Mouse (Mus musculus): ENCODE data around the gene Dhx15. TPM values are rescaled to one million over a fixed set of nuclear protein-coding genes. Genes with fewer than 3 reads are reported as not detected.
A peak's percentile ranks its signal among the peaks of the same experiment; 100 is the strongest.

Gene Dhx15
- polyA plus RNA-seq, 1 experiment from 2014 or later: 199 TPM

DNA sequence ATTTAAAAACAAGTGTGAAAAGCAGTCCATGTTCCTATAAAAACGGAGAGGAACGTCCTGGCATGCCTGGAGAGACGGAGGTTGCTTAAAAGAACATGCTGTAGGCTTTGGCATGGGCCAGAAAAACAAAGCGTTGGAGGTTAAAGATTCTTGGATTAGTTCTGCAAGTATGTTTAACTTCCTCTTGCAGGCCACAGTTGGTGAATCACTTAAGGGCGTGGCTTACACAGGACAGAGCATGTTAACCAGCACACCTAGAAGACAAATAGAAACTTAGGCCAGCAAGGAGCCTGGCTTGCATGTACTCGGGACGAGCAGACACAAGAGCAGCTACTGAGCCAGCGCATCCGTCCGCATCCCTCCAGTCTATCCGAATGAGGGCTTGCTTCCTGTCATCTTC, 52.2 kb downstream of the Dhx15 start:
- no peak overlapping the region for H3K4me2 ChIP-seq (replicated peaks)
- ATAC-seq (ENCODE audit: low FRiP score, low read depth): no peak

DNA sequence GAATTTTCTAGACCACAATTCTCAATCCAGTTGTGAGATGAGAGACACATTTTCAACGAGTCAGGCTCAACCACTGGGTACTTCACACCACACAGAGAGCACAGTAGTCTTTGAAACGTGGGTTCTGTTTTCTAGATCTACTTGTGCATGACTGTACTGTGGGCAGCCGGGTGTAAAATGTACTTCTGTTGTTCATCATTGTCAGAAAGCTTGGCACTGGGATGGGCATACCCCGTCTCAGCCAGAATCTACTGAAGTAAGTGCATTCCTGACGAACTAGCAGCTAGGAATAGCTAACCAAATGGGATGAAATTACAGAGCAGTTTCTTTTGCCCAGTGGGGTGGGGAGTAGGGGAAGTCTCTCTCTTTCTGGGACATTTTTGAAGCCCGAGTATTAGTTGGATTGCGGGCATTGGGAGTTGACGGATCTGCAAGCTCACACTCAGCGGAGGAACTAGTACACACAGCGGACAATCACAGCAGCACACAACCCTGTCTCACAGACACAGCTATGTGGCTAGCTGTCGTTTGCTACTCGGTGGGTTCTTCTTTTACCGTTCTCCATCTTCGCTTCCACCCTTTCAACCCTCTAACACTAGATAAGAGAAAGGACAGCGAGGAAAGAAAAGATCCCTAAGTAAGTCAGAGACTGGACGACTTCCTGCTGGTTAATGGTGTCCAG, 54.7 kb downstream of the Dhx15 start:
- Histone ChIP-seq H3K9ac (replicated peaks) (no peak overlapping the region), H3K9me3 (no peaks in the 10 kb centered on the region), H3K27me3 (no peaks in the 10 kb centered on the region), H3K27ac (replicated peaks) (no peak overlapping the region), H3K4me2 (replicated peaks) (no peak overlapping the region), H3K4me3 (no peak overlapping the region), H3K36me3 (0 out of 2 replicates have a peak, but pooled peaks cover 10% of the 10 kb centered on the region), H3K4me1 (no peaks in the 10 kb centered on the region)
- 87% methylated on average over 16 of the region's 16 CpGs for WGBS
- no peak for ATAC-seq (ENCODE audit: low FRiP score, low read depth)

More for the DNA sequence above, 52.2 kb downstream of the Dhx15 start:
- Histone ChIP-seq H3K27me3 (no peaks in the 10 kb centered on the region), H3K27ac (replicated peaks) (no peak overlapping the region), H3K9ac (replicated peaks) (no peak overlapping the region), H3K9me3 (no peaks in the 10 kb centered on the region), H3K4me3 (no peak overlapping the region), H3K4me1 (no peaks in the 10 kb centered on the region), H3K36me3 (peaks cover 14% of the 10 kb centered on the region; the same call in 1 of the 2 replicates)
- 96% methylated on average over 11 of the region's 11 CpGs for WGBS

- H3K27ac ChIP-seq (replicated peaks): no peak overlapping the region
- no peak for ATAC-seq (ENCODE audit: low FRiP score, low read depth)
- H3K9me3 ChIP-seq: no peaks in the 10 kb centered on the region
- H3K36me3 ChIP-seq: no peaks in the 10 kb centered on the region
- no peaks in the 10 kb centered on the region for H3K4me1 ChIP-seq
- H3K4me2 ChIP-seq (replicated peaks): no peak overlapping the region
- WGBS: 94% methylated on average over 7 of the region's 7 CpGs
- H3K9ac ChIP-seq (replicated peaks): no peak overlapping the region
- H3K27me3 ChIP-seq: no peaks in the 10 kb centered on the region
- H3K4me3 ChIP-seq: no peak overlapping the region
Observed at GRCm38 (mm10) chr5:52132840-52133239, 57.5 kb downstream of the Dhx15 start.

GRCm38 (mm10) chr5:52132092-52132491, 58.2 kb downstream of the Dhx15 start:
- H3K4me1 ChIP-seq: no peaks in the 10 kb centered on the region
- H3K9ac ChIP-seq (replicated peaks): no peak overlapping the region
- H3K27me3 ChIP-seq: no peaks in the 10 kb centered on the region
- no peaks in the 10 kb centered on the region for H3K9me3 ChIP-seq
- 22% methylated on average over 9 of the region's 9 CpGs for WGBS
- no peak overlapping the region for H3K4me2 ChIP-seq (replicated peaks)
- no peak overlapping the region for H3K4me3 ChIP-seq
- H3K27ac ChIP-seq (replicated peaks): no peak overlapping the region
- peak; percentile 67; the same call in 1 of the 2 replicates for ATAC-seq (ENCODE audit: low FRiP score, low read depth)
- no peaks in the 10 kb centered on the region for H3K36me3 ChIP-seq

- Histone ChIP-seq H3K27me3 (no peaks in the 10 kb centered on the region), H3K27ac (replicated peaks) (no peak overlapping the region), H3K4me3 (no peak overlapping the region), H3K4me1 (no peaks in the 10 kb centered on the region), H3K9me3 (no peaks in the 10 kb centered on the region), H3K36me3 (no peaks in the 10 kb centered on the region), H3K9ac (replicated peaks) (no peak overlapping the region), H3K4me2 (replicated peaks) (no peak overlapping the region)
- WGBS: 92% methylated on average over 13 of the region's 13 CpGs
- no peak; the same call in 1 of the 2 replicates for ATAC-seq (ENCODE audit: low FRiP score, low read depth)
Observed at GRCm38 (mm10) chr5:52131389-52131788, 58.9 kb downstream of the Dhx15 start.

DNA sequence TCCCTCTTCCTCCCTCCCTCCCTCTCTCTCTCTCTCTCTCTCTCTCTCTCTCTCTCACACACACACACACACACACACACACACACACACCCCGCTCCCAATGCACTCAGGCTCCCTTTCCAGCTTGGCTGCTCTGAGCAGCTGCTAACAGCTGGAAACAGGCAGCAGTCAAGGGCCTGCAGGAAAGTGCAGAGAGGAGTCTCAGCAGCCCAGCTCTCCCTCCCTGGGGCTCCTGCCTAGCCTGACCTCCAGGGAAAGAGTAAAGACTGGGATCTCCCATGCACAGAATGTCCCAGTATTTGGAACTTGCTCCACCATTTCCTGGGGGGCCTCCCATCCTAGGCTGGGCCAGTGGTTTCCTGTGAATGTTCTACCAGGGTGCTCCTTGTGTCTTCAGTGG, 59.8 kb downstream of the Dhx15 start:
- no peak overlapping the region for H3K4me3 ChIP-seq
- ATAC-seq (ENCODE audit: low FRiP score, low read depth): no peak
- H3K36me3 ChIP-seq: no peaks in the 10 kb centered on the region
- H3K4me2 ChIP-seq (replicated peaks): no peak overlapping the region
- no peaks in the 10 kb centered on the region for H3K27me3 ChIP-seq
- no peaks in the 10 kb centered on the region for H3K4me1 ChIP-seq
- 80% methylated on average over 1 of the region's 1 CpGs for WGBS
- no peak overlapping the region for H3K27ac ChIP-seq (replicated peaks)
- no peak overlapping the region for H3K9ac ChIP-seq (replicated peaks)
- no peaks in the 10 kb centered on the region for H3K9me3 ChIP-seq

- Histone ChIP-seq H3K4me1 (no peaks in the 10 kb centered on the region), H3K4me3 (no peak overlapping the region), H3K27me3 (no peaks in the 10 kb centered on the region), H3K9ac (replicated peaks) (no peak overlapping the region), H3K27ac (replicated peaks) (no peak overlapping the region), H3K4me2 (replicated peaks) (no peak overlapping the region), H3K9me3 (no peaks in the 10 kb centered on the region), H3K36me3 (no peaks in the 10 kb centered on the region)
- no peak for ATAC-seq (ENCODE audit: low FRiP score, low read depth)
- 59% methylated on average over 7 of the region's 7 CpGs for WGBS
Observed at GRCm38 (mm10) chr5:52126263-52126662, 64.1 kb downstream of the Dhx15 start.

DNA sequence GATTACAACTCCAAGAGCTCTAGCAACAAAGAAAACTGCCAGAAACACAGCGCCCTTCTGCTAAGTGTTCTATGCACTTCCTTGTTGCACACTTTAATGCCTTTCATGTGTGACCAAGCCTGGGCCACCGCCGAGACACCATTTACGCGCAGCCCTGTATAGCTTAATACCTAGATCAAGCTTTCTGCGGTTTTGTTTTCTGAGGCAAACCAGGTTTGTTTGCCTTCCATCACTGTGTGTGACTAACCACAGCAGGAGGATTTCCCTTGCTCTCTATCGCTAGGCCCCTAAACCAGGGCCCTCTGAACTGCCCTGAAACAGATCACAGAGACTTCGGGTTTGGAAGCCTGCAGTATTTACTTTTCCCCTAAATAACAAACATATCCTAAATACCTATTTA, 64.5 kb downstream of the Dhx15 start:
- H3K4me3 ChIP-seq: no peak overlapping the region
- no peaks in the 10 kb centered on the region for H3K27me3 ChIP-seq
- 70% methylated on average over 8 of the region's 8 CpGs for WGBS
- ATAC-seq (ENCODE audit: low FRiP score, low read depth): no peak
- H3K27ac ChIP-seq (replicated peaks): no peak overlapping the region
- no peaks in the 10 kb centered on the region for H3K9me3 ChIP-seq
- H3K36me3 ChIP-seq: no peaks in the 10 kb centered on the region
- no peak overlapping the region for H3K9ac ChIP-seq (replicated peaks)
- no peak overlapping the region for H3K4me2 ChIP-seq (replicated peaks)
- H3K4me1 ChIP-seq: no peaks in the 10 kb centered on the region

GRCm38 (mm10) chr5:52122146-52122545, 68.2 kb downstream of the Dhx15 start:
- Histone ChIP-seq H3K9ac (replicated peaks) (no peak overlapping the region), H3K27ac (replicated peaks) (no peak overlapping the region), H3K9me3 (no peaks in the 10 kb centered on the region), H3K27me3 (peaks cover 10% of the 10 kb centered on the region), H3K4me1 (no peaks in the 10 kb centered on the region), H3K4me2 (replicated peaks) (no peak overlapping the region), H3K4me3 (no peak overlapping the region), H3K36me3 (no peaks in the 10 kb centered on the region)
- ATAC-seq (ENCODE audit: low FRiP score, low read depth): no peak
- 88% methylated on average over 6 of the region's 6 CpGs for WGBS

DNA sequence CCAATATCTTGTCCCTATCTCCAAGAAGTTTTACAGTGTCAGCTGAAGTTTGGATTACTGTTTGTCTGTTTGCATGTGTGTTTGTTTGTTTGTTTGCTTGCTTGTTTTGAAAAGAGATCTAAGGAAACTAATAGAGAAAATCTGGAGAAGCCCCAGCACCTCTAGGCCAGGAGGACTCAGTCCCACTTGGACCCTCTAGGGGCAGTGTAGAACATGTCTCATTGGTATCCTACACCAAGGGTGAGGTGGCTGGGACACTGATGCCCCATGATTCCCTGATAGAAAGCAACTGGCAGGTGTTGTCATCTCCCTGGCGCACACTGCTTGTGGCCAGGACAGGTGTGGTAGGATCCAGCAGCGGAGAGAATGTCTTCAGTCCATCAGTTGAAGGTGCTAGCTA, 70.5 kb downstream of the Dhx15 start:
- H3K36me3 ChIP-seq: no peaks in the 10 kb centered on the region
- H3K27ac ChIP-seq (replicated peaks): no peak overlapping the region
- 61% methylated on average over 2 of the region's 2 CpGs for WGBS
- H3K9me3 ChIP-seq: no peaks in the 10 kb centered on the region
- H3K27me3 ChIP-seq: peaks cover 25% of the 10 kb centered on the region
- no peak for ATAC-seq (ENCODE audit: low FRiP score, low read depth)
- peaks cover 11% of the 10 kb centered on the region for H3K4me1 ChIP-seq
- no peak overlapping the region for H3K4me2 ChIP-seq (replicated peaks)
- H3K9ac ChIP-seq (replicated peaks): no peak overlapping the region
- H3K4me3 ChIP-seq: no peak overlapping the region

DNA sequence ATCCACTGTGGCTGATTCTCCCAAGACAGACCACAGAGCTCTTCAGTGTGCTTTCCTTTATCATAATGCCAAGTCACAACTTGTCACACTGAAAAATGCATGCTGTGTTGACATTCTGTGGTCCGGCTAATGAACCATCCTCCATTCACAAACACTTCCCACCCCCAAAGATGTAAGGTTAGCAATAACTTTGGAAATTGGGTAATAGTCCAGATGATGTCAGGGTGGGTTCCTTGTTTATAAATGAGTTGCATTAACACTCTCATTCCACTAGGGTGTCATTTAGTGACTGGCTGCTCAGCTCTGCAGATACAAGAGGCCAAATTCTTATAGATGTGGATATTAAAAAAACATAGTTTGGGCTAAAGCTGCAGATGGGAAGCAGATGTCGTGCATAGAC, 71.1 kb downstream of the Dhx15 start:
- H3K36me3 ChIP-seq: no peaks in the 10 kb centered on the region
- peaks cover 31% of the 10 kb centered on the region for H3K27me3 ChIP-seq
- H3K27ac ChIP-seq (replicated peaks): no peak overlapping the region
- peaks cover 17% of the 10 kb centered on the region for H3K4me1 ChIP-seq
- no peaks in the 10 kb centered on the region for H3K9me3 ChIP-seq
- WGBS: 83% methylated on average over 2 of the region's 2 CpGs
- H3K4me2 ChIP-seq (replicated peaks): no peak overlapping the region
- ATAC-seq (ENCODE audit: low FRiP score, low read depth): no peak
- H3K4me3 ChIP-seq: no peak overlapping the region
- no peak overlapping the region for H3K9ac ChIP-seq (replicated peaks)

DNA sequence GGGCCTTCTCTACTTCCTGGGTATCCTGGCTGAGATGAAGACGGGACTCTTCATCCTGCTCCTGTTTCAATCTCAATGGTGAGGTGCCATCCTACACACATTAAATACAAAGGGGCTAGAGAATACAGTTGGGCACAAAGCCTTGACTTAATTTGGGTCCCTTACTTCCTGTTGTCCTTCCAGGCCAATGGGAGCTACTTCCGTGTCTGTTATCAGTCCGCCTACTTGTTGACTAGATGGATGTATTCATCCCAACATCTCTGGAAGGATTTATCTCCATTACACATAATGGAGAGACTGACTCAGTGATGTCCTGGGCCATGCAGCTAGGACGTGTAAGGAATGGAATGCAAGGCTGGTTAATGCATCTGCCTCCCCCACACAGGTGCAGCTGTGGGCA, 72.5 kb downstream of the Dhx15 start:
- no peaks in the 10 kb centered on the region for H3K36me3 ChIP-seq
- no peaks in the 10 kb centered on the region for H3K9me3 ChIP-seq
- no peak overlapping the region for H3K27ac ChIP-seq (replicated peaks)
- ATAC-seq (ENCODE audit: low FRiP score, low read depth): no peak
- WGBS: 90% methylated on average over 4 of the region's 4 CpGs
- H3K4me2 ChIP-seq (replicated peaks): no peak overlapping the region
- peaks cover 44% of the 10 kb centered on the region for H3K27me3 ChIP-seq
- H3K4me3 ChIP-seq: no peak overlapping the region
- H3K9ac ChIP-seq (replicated peaks): no peak overlapping the region
- H3K4me1 ChIP-seq: peaks cover 30% of the 10 kb centered on the region

- peaks cover 54% of the 10 kb centered on the region for H3K27me3 ChIP-seq
- H3K4me2 ChIP-seq (replicated peaks): peak overlapping the region; percentile 97
- no peaks in the 10 kb centered on the region for H3K9me3 ChIP-seq
- H3K9ac ChIP-seq (replicated peaks): no peak overlapping the region
- whole genome bisulfite sequencing: 2% methylated on average over 17 of the region's 17 CpGs
- ATAC-seq (ENCODE audit: low FRiP score, low read depth): peak; percentile 5; the same call in 1 of the 2 replicates
- H3K27ac ChIP-seq (replicated peaks): no peak overlapping the region; the same call in 1 of the 2 replicates
- H3K36me3 ChIP-seq: no peaks in the 10 kb centered on the region
- H3K4me3 ChIP-seq: peak overlapping the region; percentile 75
- peaks cover 36% of the 10 kb centered on the region for H3K4me1 ChIP-seq
Observed at GRCm38 (mm10) chr5:52116404-52116803, 73.9 kb downstream of the Dhx15 start.
